Mouse (Mus musculus): ENCODE data around the gene Cd38.

The Cd38 gene

DNA sequence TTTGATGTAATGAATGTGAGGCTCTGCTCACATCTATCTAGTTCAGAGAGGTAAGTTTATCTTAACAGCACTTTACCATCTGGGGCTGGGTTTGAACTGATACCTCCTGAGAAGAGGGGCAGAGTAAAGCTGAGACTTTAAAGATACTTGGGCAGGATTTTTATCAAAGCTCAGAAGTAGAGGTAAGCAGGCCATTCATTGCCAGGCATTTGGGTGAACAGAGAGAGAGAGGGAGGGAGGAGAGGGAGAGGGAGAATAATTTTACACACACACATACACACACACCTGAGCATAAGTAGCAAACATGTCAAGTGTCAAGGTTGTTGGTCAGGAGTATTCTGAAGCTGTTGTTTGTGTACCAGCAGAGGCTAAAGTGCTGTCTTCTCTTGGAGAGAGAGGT is at the start of gene Cd38:
Cd38 (plus strand) TSS at position 301 of the 400 bp plus-strand sequence.
- no peak for DNase-seq (ENCODE audit: low read depth, low spot score)

DNA sequence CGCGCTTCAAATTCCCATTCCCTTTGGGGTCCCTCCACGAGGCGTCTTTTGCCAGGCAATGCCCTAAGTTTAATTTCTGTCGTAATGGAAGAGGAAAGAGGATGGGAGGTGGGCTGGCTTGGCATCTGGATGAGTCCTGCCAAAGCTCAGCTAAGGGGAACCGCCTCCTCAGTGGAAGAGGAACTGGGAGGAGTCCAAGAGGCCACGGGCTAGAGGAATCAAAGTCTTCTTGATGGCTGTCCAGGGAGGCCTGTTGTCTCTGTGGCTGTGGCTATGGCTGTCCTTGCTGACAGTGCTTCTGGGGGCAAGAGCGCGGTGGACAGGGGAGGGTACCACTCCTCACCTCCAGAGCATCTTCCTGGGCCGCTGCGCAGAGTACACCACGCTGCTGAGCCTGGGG is 49.7 kb upstream of the Cd38 start, which contains the start of gene Bst1:
Bst1 (plus strand) TSS at position 191 of the 400 bp plus-strand sequence.
- no peak for DNase-seq (ENCODE audit: low read depth, low spot score)

GRCm38 (mm10) chr5:43820785-43821184 is 47.6 kb upstream of the Cd38 start:
- no peak for DNase-seq (ENCODE audit: low read depth, low spot score)

DNA sequence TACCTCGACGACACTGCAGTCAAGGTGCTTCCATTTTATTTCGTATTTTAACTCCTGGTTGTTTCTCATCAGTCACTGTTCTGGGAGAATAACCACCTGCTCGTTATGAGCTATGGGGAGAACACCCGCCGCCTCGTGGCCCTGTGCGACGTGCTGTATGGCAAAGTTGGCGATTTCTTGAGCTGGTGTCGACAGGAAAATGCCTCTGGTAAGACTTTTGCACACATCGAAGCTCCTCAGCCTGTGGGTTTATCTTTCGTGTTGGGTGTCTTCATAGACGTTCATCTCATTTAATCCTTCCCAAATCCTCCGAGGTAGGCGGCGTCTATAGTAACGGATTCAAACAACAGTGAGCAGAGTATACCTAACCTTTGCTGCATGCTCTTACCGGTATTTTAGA is 46.8 kb upstream of the Cd38 start, which contains the start of gene Fbxl5:
Fbxl5 (minus strand) TSS at position 101 of the 400 bp plus-strand sequence.
- no peak for DNase-seq (ENCODE audit: low read depth, low spot score)

DNA sequence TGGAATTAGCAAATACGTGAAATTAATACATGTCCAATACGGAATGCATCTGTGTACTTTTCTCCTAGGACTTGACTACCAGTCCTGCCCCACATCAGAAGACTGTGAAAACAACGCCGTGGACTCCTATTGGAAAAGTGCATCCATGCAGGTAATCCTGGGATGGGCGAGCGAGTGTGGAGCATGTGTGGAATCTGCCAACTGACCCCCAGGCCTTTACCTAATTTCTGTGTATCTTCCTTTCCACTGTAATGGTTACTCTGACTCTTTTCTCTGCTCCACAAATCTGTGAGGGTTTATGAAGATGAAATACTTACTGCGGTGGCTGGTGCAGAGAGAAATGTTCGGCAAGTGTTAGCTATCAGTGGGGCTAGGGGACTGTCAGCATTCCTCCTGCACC is 46.2 kb upstream of the Cd38 start:
- no peak for DNase-seq (ENCODE audit: low read depth, low spot score)

- no peak for DNase-seq (ENCODE audit: low read depth, low spot score)
Measured at GRCm38 (mm10) chr5:43822824-43823223, 45.5 kb upstream of the Cd38 start.

DNA sequence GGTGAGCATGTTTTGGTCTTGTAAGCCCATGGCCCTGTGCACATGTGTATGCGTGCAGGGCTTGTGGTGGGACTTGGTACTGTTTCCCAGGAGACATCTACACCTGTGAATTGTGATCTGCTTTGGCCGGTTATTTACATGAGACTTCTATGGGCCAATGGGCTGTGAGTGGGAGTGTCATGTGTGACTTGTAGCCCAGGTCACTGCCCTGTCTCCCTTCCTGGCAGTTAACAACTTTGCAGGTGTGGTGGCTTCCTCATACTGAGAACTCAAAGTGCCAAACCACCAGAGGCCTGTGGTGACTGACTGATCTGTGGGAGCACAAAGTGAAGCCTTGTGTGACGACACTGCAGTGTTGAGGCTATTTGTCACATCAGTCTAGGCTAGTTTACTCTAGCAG is 43.8 kb upstream of the Cd38 start:
- DNase-seq (ENCODE audit: low read depth, low spot score) = no peak

GRCm38 (mm10) chr5:43826883-43827282 is 41.5 kb upstream of the Cd38 start:
- DNase-seq (ENCODE audit: low read depth, low spot score) = no peak

DNA sequence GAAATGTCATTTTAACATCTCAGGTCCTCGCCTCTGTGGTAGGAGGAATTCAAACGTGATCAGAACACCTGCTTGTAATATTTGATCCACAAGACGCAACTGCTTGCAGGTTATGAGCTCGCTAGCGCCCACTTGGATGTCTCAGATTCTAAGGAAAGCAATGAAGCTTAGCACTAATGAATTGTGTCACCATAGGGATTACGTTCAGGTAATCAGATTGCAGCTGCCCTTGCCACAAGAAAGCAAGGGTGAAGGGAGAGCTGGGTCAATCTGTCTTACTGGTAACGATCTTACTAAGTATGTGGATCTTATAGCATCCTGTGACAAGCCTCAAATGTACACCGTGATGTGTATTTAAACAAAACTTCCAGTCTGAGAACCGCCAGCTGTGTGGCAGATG is 41.0 kb upstream of the Cd38 start:
- no peak for DNase-seq (ENCODE audit: low read depth, low spot score)

GRCm38 (mm10) chr5:43836590-43836989 is 31.8 kb upstream of the Cd38 start:
- no peak for DNase-seq (ENCODE audit: low read depth, low spot score)

- no peak for DNase-seq (ENCODE audit: low read depth, low spot score)
Measured at GRCm38 (mm10) chr5:43837372-43837771, 31.0 kb upstream of the Cd38 start.

- peak; percentile 59 for DNase-seq (ENCODE audit: low read depth, low spot score)
Measured at GRCm38 (mm10) chr5:43841144-43842010, 27.0 kb upstream of the Cd38 start.

- DNase-seq (ENCODE audit: low read depth, low spot score) = no peak
Measured at GRCm38 (mm10) chr5:43842011-43842285, 26.4 kb upstream of the Cd38 start.

GRCm38 (mm10) chr5:43842576-43843155 is 25.7 kb upstream of the Cd38 start:
- no peak for DNase-seq (ENCODE audit: low read depth, low spot score)

- no peak for DNase-seq (ENCODE audit: low read depth, low spot score)
Measured at GRCm38 (mm10) chr5:43845083-43845482, 23.3 kb upstream of the Cd38 start.

GRCm38 (mm10) chr5:43845646-43846045 is 22.7 kb upstream of the Cd38 start:
- DNase-seq (ENCODE audit: low read depth, low spot score) = no peak

DNA sequence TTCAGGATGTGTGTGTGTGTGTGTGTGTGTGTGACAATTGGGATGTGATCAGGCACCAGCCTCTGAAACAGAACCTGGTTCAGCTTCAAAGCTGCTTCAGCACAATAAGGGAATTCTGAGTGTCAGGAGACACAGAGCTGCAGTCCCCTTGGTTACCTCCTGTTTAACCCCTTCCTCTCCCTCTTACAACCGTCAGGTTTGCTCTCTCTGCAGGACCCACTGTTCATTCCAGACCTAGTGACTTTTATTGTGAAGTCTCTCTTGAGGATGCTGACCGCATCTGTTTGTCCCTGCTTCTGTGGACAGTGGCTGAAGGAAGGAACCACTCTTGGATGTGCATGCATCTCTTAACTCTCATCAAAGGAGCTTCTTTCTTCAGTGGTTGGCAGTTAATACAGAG is 22.1 kb upstream of the Cd38 start:
- no peak for DNase-seq (ENCODE audit: low read depth, low spot score)

DNA sequence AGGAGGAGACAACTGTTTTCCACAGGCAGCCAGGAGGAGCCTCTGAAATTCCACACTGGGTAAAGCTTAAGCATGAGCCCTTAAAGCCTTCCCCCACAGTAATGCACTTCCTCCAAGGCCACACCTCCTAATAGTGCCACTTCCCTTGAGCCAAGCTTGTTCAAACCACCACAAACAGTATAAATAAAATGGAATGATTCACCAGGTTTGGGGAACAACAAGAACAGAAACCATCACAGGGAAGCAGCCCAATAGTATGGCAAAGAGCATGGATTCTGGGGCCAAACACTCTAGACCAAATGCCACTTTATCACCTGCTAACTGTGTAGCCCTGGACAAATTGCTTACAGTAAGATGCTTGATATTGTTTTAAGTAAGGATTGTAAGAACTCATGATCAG is 20.8 kb upstream of the Cd38 start:
- no peak for DNase-seq (ENCODE audit: low read depth, low spot score)

DNA sequence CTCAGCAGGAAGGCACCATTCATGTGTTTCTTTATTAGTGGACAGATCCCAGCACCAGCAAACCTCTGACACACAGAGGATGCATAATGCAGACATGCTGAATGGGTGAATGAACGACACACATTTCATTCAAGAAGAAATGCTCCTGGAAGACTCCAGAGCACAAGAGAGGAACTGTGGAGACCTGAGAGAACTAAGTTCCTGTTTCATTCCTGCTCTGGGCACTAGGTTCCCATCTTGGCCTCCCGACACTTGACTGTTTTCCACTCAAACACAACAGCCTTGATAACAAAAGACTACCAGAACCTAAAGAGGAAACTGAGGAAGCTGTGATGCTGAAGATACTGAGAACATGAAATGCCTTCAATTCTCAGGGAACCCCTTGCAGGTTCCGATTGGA is 20.1 kb upstream of the Cd38 start:
- no peak for DNase-seq (ENCODE audit: low read depth, low spot score)

- DNase-seq (ENCODE audit: low read depth, low spot score) = peak; percentile 48
Measured at GRCm38 (mm10) chr5:43853096-43853867, 15.1 kb upstream of the Cd38 start.

DNA sequence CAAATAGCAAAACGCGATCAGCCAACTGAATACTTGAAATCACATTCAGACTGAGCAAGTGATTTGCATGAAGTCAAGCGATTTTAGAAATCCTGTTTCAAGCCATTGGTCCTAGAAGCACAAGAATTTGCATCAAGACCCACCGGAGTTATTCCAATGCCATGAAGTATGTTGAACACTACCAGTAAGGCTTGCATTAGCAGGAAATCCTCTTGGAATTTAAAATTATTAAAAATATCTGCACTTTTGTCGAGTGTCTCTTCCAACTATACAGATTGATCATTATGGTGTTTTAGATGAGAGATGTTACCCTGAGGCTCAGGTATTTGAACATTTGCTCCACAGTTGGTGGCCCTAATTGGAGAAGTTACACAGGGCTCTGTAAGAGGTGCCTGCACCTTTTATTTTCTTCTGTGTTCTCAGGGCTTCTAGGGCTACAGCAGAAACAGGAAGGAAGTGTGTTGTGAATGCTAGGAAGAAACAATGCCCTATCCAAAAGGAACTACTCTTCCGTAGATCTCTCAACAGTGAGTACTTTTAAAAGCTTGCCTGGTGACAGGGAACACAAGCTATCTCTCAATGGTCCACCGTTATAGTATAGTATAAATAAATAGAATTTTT is 14.4 kb upstream of the Cd38 start:
- no peak for DNase-seq (ENCODE audit: low read depth, low spot score)

- DNase-seq (ENCODE audit: low read depth, low spot score) = no peak
Measured at GRCm38 (mm10) chr5:43855769-43856168, 12.6 kb upstream of the Cd38 start.
